Mouse (Mus musculus) adrenal gland, postnatal 4 days (tissue): ENCODE data around the gene Rmdn3. TPM values are rescaled to one million over a fixed set of nuclear protein-coding genes. Genes with fewer than 3 reads are reported as not detected.

Experiments used
- DNase-seq, 2 experiments: peaks; one replicate each; pipeline ENCODE4 v3.0.0; 2021 to 2022; ENCODE audit warnings: low spot score in 2 of 2, mixed read lengths in 2 of 2
- long read RNA-seq, 2 experiments: library from polyadenylated mRNA; stranded (forward); transcript quantifications; one replicate each; pipeline ENCODE4 v2.0.0; 2021
- total RNA-seq, 2 experiments: library from RNA; stranded (reverse); gene quantifications; 2 replicates each; pipeline ENCODE4 v1.2.3; 2021

Rmdn3 gene
- 10 to 100 TPM; 40.5 to 42.5 TPM for total RNA-seq
- long read RNA-seq, experiment 1, transcript Rmdn3-201 (13 exons, 2,249 nt): major isoform, 43 of 51 reads
- long read RNA-seq, experiment 1, partial matches to known transcripts: 2 of 51 reads
- long read RNA-seq, experiment 1, other reads (novel, unspliced or antisense): 6 of 51 reads
- long read RNA-seq, experiment 2, transcript Rmdn3-201 (13 exons, 2,249 nt): major isoform, 81 of 96 reads
- long read RNA-seq, experiment 2, partial matches to known transcripts: 4 of 96 reads
- long read RNA-seq, experiment 2, other reads (novel, unspliced or antisense): 11 of 96 reads

- peak; percentile 78 to 91 for DNase-seq
Observed at GRCm38 (mm10) chr2:119156681-119157572, at the start of gene Rmdn3. Gene Rmdn3, minus strand, starts transcription at chr2:119157034.

- DNase-seq: no peak
Observed at GRCm38 (mm10) chr2:119203871-119204460, 47.1 kb upstream of the Rmdn3 start.

- DNase-seq: peak in 1 of 2 experiments; percentile 16
Observed at GRCm38 (mm10) chr2:119202914-119203453, 46.1 kb upstream of the Rmdn3 start.

- DNase-seq: no peak
Observed at GRCm38 (mm10) chr2:119198934-119199333, 42.1 kb upstream of the Rmdn3 start.

- DNase-seq: no peak
Observed at GRCm38 (mm10) chr2:119198049-119198448, 41.2 kb upstream of the Rmdn3 start.

GRCm38 (mm10) chr2:119197493-119197892 lies 40.7 kb upstream of the Rmdn3 start:
- DNase-seq: no peak

- DNase-seq: no peak
Observed at GRCm38 (mm10) chr2:119196316-119197108, 39.7 kb upstream of the Rmdn3 start.

GRCm38 (mm10) chr2:119194140-119194539 lies 37.3 kb upstream of the Rmdn3 start:
- DNase-seq: no peak

GRCm38 (mm10) chr2:119190969-119191368 lies 34.1 kb upstream of the Rmdn3 start:
- DNase-seq: no peak

GRCm38 (mm10) chr2:119189029-119189710 lies 32.3 kb upstream of the Rmdn3 start:
- DNase-seq: peak; percentile 62 to 76

GRCm38 (mm10) chr2:119182914-119183313 lies 26.1 kb upstream of the Rmdn3 start:
- no peak for DNase-seq

GRCm38 (mm10) chr2:119177384-119177939 lies 20.6 kb upstream of the Rmdn3 start:
- DNase-seq: no peak

- DNase-seq: no peak
Observed at GRCm38 (mm10) chr2:119176761-119177160, 19.9 kb upstream of the Rmdn3 start.

GRCm38 (mm10) chr2:119175614-119176013 lies 18.8 kb upstream of the Rmdn3 start:
- no peak for DNase-seq

GRCm38 (mm10) chr2:119174866-119175265 lies 18.0 kb upstream of the Rmdn3 start:
- no peak for DNase-seq

GRCm38 (mm10) chr2:119173991-119174651 lies 17.3 kb upstream of the Rmdn3 start, which contains the start of gene Gm14137:
Gene Gm14137, plus strand, starts transcription at chr2:119174509.
- no peak for DNase-seq

- DNase-seq: peak; percentile 31 to 73
Observed at GRCm38 (mm10) chr2:119172862-119173576, 16.2 kb upstream of the Rmdn3 start.

- no peak for DNase-seq
Observed at GRCm38 (mm10) chr2:119172446-119172845, 15.6 kb upstream of the Rmdn3 start.
